Mouse (Mus musculus) embryonic facial prominence, embryonic 15.5 days (tissue): Measurements from ENCODE around the gene Pcbd2. TPM values are rescaled to one million over a fixed set of nuclear protein-coding genes. Genes with fewer than 3 reads are reported as not detected.

Source experiments
- ATAC-seq: fragments of 200-750 bp; cut with Nextera tagmentation; 2 replicates; pipeline ENCODE4 v1.8.0; 2017; ENCODE audit warnings: low read depth, moderate TSS enrichment; ENCODE audit not compliant: insufficient number of reproducible peaks, low FRiP score, low TSS enrichment
- H3K27ac ChIP-seq: fragments of 300-500 bp; sonication (generic); replicated peaks from 2 replicates; pipeline ENCODE4 v1.5.1; 2015; ENCODE audit warnings: mild to moderate bottlenecking, inconsistent platforms
- H3K27me3 ChIP-seq: fragments of 300-500 bp; sonication (generic); 2 replicates; pipeline ENCODE4 v1.6.1; 2015; ENCODE audit warnings: inconsistent platforms
- H3K36me3 ChIP-seq: fragments of 300-500 bp; sonication (generic); 2 replicates; pipeline ENCODE4 v1.6.1; 2015; ENCODE audit warnings: mild to moderate bottlenecking, inconsistent platforms
- H3K4me1 ChIP-seq: fragments of 300-500 bp; sonication (generic); 2 replicates; pipeline ENCODE4 v1.6.1; 2015; ENCODE audit warnings: inconsistent platforms
- H3K4me2 ChIP-seq: fragments of 300-500 bp; sonication (generic); replicated peaks from 2 replicates; pipeline ENCODE4 v1.6.1; 2015; ENCODE audit warnings: mild to moderate bottlenecking, inconsistent platforms
- H3K4me3 ChIP-seq: fragments of 300-500 bp; sonication (generic); replicated peaks from 2 replicates; pipeline ENCODE4 v1.5.1; 2015; ENCODE audit warnings: mild to moderate bottlenecking, inconsistent platforms
- H3K9ac ChIP-seq: fragments of 300-500 bp; sonication (generic); 2 replicates; pipeline ENCODE4 v1.6.1; 2015; ENCODE audit warnings: inconsistent platforms
- H3K9me3 ChIP-seq: fragments of 300-500 bp; sonication (generic); replicated peaks from 2 replicates; pipeline ENCODE4 v1.6.1; 2016; ENCODE audit warnings: inconsistent platforms
- WGBS: fragments of 180-500 bp; shearing (Covaris S2); methylation state at CpG from one replicate; pipeline ENCODE4 v1.1.7; 2015; 5-methylcytosine and 5-hydroxymethylcytosine counted together
- polyA plus RNA-seq: library from polyadenylated mRNA; unstranded; fragments of >200 nt; fragmentation: Nextera tagmentation; extraction: Ambion mirVana; gene quantifications from 2 replicates; pipeline ENCODE4 v1.2.1, GENCODE M21; 2015

The Pcbd2 gene
- polyA plus RNA-seq, 1 experiment from 2014 or later = 50.3 TPM

GRCm38 (mm10) chr13:55803973-55804372 is 76.8 kb downstream of the Pcbd2 start:
- no peak for ATAC-seq
- Histone ChIP-seq H3K4me2 (no peak overlapping the region), H3K36me3 (no peaks in the 10 kb centered on the region), H3K27ac (no peak overlapping the region), H3K27me3 (no peaks in the 10 kb centered on the region), H3K9ac (no peak overlapping the region), H3K4me1 (no peaks in the 10 kb centered on the region), H3K9me3 (no peaks in the 10 kb centered on the region), H3K4me3 (no peak overlapping the region)
- WGBS = 87% methylated on average over 1 of the region's 1 CpGs

GRCm38 (mm10) chr13:55809041-55809623 is 82.0 kb downstream of the Pcbd2 start:
- no peaks in the 10 kb centered on the region for H3K27me3 ChIP-seq
- no peak for ATAC-seq
- WGBS = 74% methylated on average over 7 of the region's 7 CpGs

GRCm38 (mm10) chr13:55809707-55810106 is 82.5 kb downstream of the Pcbd2 start:
- Histone ChIP-seq H3K27me3 (no peaks in the 10 kb centered on the region), H3K9me3 (no peaks in the 10 kb centered on the region), H3K4me3 (no peak overlapping the region), H3K36me3 (no peaks in the 10 kb centered on the region), H3K9ac (no peak overlapping the region), H3K4me1 (no peaks in the 10 kb centered on the region), H3K4me2 (no peak overlapping the region), H3K27ac (no peak overlapping the region)
- 94% methylated on average over 10 of the region's 10 CpGs for WGBS
- no peak for ATAC-seq

More at GRCm38 (mm10) chr13:55809041-55809623, 82.0 kb downstream of the Pcbd2 start:
- no peak overlapping the region for H3K9ac ChIP-seq
- H3K4me2 ChIP-seq = no peak overlapping the region
- H3K36me3 ChIP-seq = no peaks in the 10 kb centered on the region
- no peak overlapping the region for H3K4me3 ChIP-seq
- H3K4me1 ChIP-seq = no peaks in the 10 kb centered on the region
- no peak overlapping the region for H3K27ac ChIP-seq
- no peaks in the 10 kb centered on the region for H3K9me3 ChIP-seq

- no peak for ATAC-seq
- Histone ChIP-seq H3K4me1 (no peaks in the 10 kb centered on the region), H3K36me3 (no peaks in the 10 kb centered on the region), H3K9me3 (no peaks in the 10 kb centered on the region), H3K27me3 (no peaks in the 10 kb centered on the region), H3K9ac (no peak overlapping the region), H3K4me2 (no peak overlapping the region), H3K27ac (no peak overlapping the region), H3K4me3 (no peak overlapping the region)
- WGBS = 70% methylated on average over 5 of the region's 5 CpGs
These were observed 83.8 kb downstream of the Pcbd2 start for GRCm38 (mm10) chr13:55810947-55811346.

GRCm38 (mm10) chr13:55813490-55814016 is 86.4 kb downstream of the Pcbd2 start:
- peak; percentile 74 for ATAC-seq
- no peak overlapping the region for H3K9ac ChIP-seq
- no peak overlapping the region for H3K4me2 ChIP-seq
- no peak overlapping the region for H3K27ac ChIP-seq
- 59% methylated on average over 5 of the region's 5 CpGs for WGBS
- no peaks in the 10 kb centered on the region for H3K36me3 ChIP-seq
- no peaks in the 10 kb centered on the region for H3K9me3 ChIP-seq
- H3K4me1 ChIP-seq = no peaks in the 10 kb centered on the region
- no peaks in the 10 kb centered on the region; the same call in 1 of the 2 replicates for H3K27me3 ChIP-seq
- H3K4me3 ChIP-seq = no peak overlapping the region

GRCm38 (mm10) chr13:55814834-55815233 is 87.7 kb downstream of the Pcbd2 start:
- Histone ChIP-seq H3K27ac (no peak overlapping the region), H3K4me2 (no peak overlapping the region), H3K36me3 (no peaks in the 10 kb centered on the region), H3K4me3 (no peak overlapping the region), H3K9ac (no peak overlapping the region), H3K27me3 (no peaks in the 10 kb centered on the region; the same call in 1 of the 2 replicates), H3K9me3 (no peaks in the 10 kb centered on the region), H3K4me1 (no peaks in the 10 kb centered on the region)
- 79% methylated on average over 6 of the region's 6 CpGs for WGBS
- no peak for ATAC-seq

- Histone ChIP-seq H3K4me2 (no peak overlapping the region), H3K27me3 (peaks cover 62% of the 10 kb centered on the region), H3K4me1 (peaks cover 20% of the 10 kb centered on the region), H3K36me3 (no peaks in the 10 kb centered on the region), H3K27ac (no peak overlapping the region), H3K9ac (no peak overlapping the region), H3K4me3 (no peak overlapping the region), H3K9me3 (no peaks in the 10 kb centered on the region)
- ATAC-seq = no peak
- WGBS = 48% methylated on average over 5 of the region's 5 CpGs
These were observed 95.3 kb downstream of the Pcbd2 start for GRCm38 (mm10) chr13:55822499-55822898.

GRCm38 (mm10) chr13:55824151-55824945 is 97.2 kb downstream of the Pcbd2 start:
- peaks cover 81% of the 10 kb centered on the region for H3K27me3 ChIP-seq
- 19% methylated on average over 10 of the region's 10 CpGs for WGBS
- H3K9ac ChIP-seq = 0 out of 2 replicates have a peak overlapping the region, but pooled peaks have one; percentile 2
- H3K27ac ChIP-seq = no peak overlapping the region
- no peak overlapping the region for H3K4me2 ChIP-seq
- 0 out of 2 replicates have a peak, but pooled peaks have one; percentile 41 for ATAC-seq
- H3K36me3 ChIP-seq = no peaks in the 10 kb centered on the region
- H3K4me3 ChIP-seq = no peak overlapping the region
- H3K9me3 ChIP-seq = no peaks in the 10 kb centered on the region
- H3K4me1 ChIP-seq = peaks cover 30% of the 10 kb centered on the region

GRCm38 (mm10) chr13:55825245-55825681 is 98.1 kb downstream of the Pcbd2 start:
- peaks cover 36% of the 10 kb centered on the region for H3K4me1 ChIP-seq
- H3K27ac ChIP-seq = no peak overlapping the region
- H3K27me3 ChIP-seq = peaks cover 87% of the 10 kb centered on the region
- H3K9ac ChIP-seq = 0 out of 2 replicates have a peak overlapping the region, but pooled peaks have one; percentile 1
- H3K4me3 ChIP-seq = peak overlapping the region; percentile 27
- ATAC-seq = peak; percentile 16; the same call in 1 of the 2 replicates
- H3K4me2 ChIP-seq = peak overlapping the region; percentile 23
- H3K36me3 ChIP-seq = no peaks in the 10 kb centered on the region
- H3K9me3 ChIP-seq = no peaks in the 10 kb centered on the region
- WGBS = 8% methylated on average over 32 of the region's 32 CpGs

GRCm38 (mm10) chr13:55826008-55826671 is 99.0 kb downstream of the Pcbd2 start:
- Histone ChIP-seq H3K27ac (no peak overlapping the region), H3K4me2 (peak overlapping the region; percentile 23), H3K27me3 (peaks cover 90% of the 10 kb centered on the region), H3K4me3 (peak overlapping the region; percentile 27), H3K4me1 (peaks cover 45% of the 10 kb centered on the region), H3K36me3 (no peaks in the 10 kb centered on the region), H3K9ac (no peak overlapping the region), H3K9me3 (no peaks in the 10 kb centered on the region)
- ATAC-seq = no peak
- WGBS = 5% methylated on average over 56 of the region's 56 CpGs
